Mouse (Mus musculus) stomach, embryonic 14.5 days (tissue): ENCODE results near the gene Pbld1. TPM values are rescaled to one million over a fixed set of nuclear protein-coding genes. Genes with fewer than 3 reads are reported as not detected.

Source experiments
- ATAC-seq: fragments of 200-750 bp; cut with Nextera tagmentation; 2 replicates; pipeline ENCODE4 v1.8.0; 2017; ENCODE audit warnings: low read depth, moderate TSS enrichment; ENCODE audit not compliant: insufficient number of reproducible peaks, insufficient read depth, low FRiP score
- H3K27ac ChIP-seq: fragments of 300-500 bp; sonication (generic); 2 replicates; pipeline ENCODE4 v1.5.1; 2014; ENCODE audit warnings: mild to moderate bottlenecking, low read length, moderate library complexity, mixed read lengths
- H3K27me3 ChIP-seq: fragments of 300-500 bp; sonication (generic); 2 replicates; pipeline ENCODE4 v1.6.1; 2014; ENCODE audit warnings: low read length, control low read depth, mixed read lengths; ENCODE audit not compliant: control insufficient read depth, insufficient read depth
- H3K36me3 ChIP-seq: fragments of 300-500 bp; sonication (generic); 2 replicates; pipeline ENCODE4 v1.6.1; 2014; ENCODE audit warnings: mild to moderate bottlenecking, control low read depth, low read length, moderate library complexity, mixed read lengths; ENCODE audit not compliant: control insufficient read depth, insufficient read depth
- H3K4me1 ChIP-seq: fragments of 300-500 bp; sonication (generic); 2 replicates; pipeline ENCODE4 v1.6.1; 2014; ENCODE audit warnings: low read length, control low read depth, mixed read lengths; ENCODE audit not compliant: control insufficient read depth, insufficient read depth
- H3K4me2 ChIP-seq: fragments of 300-500 bp; sonication (generic); replicated peaks from 2 replicates; pipeline ENCODE4 v1.6.1; 2014; ENCODE audit warnings: low read depth, low read length, control low read depth
- H3K4me3 ChIP-seq: fragments of 300-500 bp; sonication (generic); 2 replicates; pipeline ENCODE4 v1.5.1; 2014; ENCODE audit warnings: low read depth, low read length, control low read depth
- H3K9ac ChIP-seq: fragments of 300-500 bp; sonication (generic); replicated peaks from 2 replicates; pipeline ENCODE4 v1.6.1; 2014; ENCODE audit warnings: low read depth, mild to moderate bottlenecking, control low read depth, low read length, moderate library complexity, mixed read lengths
- H3K9me3 ChIP-seq: fragments of 300-500 bp; sonication (generic); 2 replicates; pipeline ENCODE4 v1.6.1; 2016; ENCODE audit warnings: low read depth, low read length, control low read depth; ENCODE audit not compliant: control insufficient read depth
- WGBS: fragments of 180-500 bp; shearing (Covaris S2); extraction: QIAGEN DNeasy Blood & Tissue Kit; methylation state at CpG from one replicate; pipeline ENCODE4 v1.1.7; 2014; 5-methylcytosine and 5-hydroxymethylcytosine counted together
- polyA plus RNA-seq: library from polyadenylated mRNA; unstranded; fragments of >200 nt; fragmentation: Nextera tagmentation; extraction: Ambion mirVana; gene quantifications from 2 replicates; pipeline ENCODE4 v1.2.1, GENCODE M21; 2014

Pbld1 gene
- polyA plus RNA-seq, 1 experiment from 2014 or later, result 1.5 TPM

GRCm38 (mm10) chr10:63027376-63028161, 32.4 kb upstream of the Pbld1 start:
- H3K4me2 ChIP-seq, result no peak overlapping the region
- ATAC-seq, result no peak
- no peaks in the 10 kb centered on the region for H3K27me3 ChIP-seq

GRCm38 (mm10) chr10:63028396-63028795, 31.6 kb upstream of the Pbld1 start:
- no peaks in the 10 kb centered on the region for H3K27me3 ChIP-seq
- WGBS, result 88% methylated on average over 4 of the region's 4 CpGs
- H3K4me3 ChIP-seq, result no peak overlapping the region
- no peak overlapping the region for H3K9ac ChIP-seq
- H3K27ac ChIP-seq, result no peak overlapping the region
- H3K4me1 ChIP-seq, result peaks cover 2% of the 10 kb centered on the region; the same call in 1 of the 2 replicates
- no peak for ATAC-seq
- no peaks in the 10 kb centered on the region for H3K36me3 ChIP-seq
- no peaks in the 10 kb centered on the region for H3K9me3 ChIP-seq
- no peak overlapping the region for H3K4me2 ChIP-seq

More at GRCm38 (mm10) chr10:63027376-63028161, 32.4 kb upstream of the Pbld1 start:
- no peak overlapping the region for H3K4me3 ChIP-seq
- H3K36me3 ChIP-seq, result no peaks in the 10 kb centered on the region
- H3K9ac ChIP-seq, result no peak overlapping the region
- 93% methylated on average over 10 of the region's 10 CpGs for WGBS
- no peak overlapping the region for H3K27ac ChIP-seq
- no peaks in the 10 kb centered on the region for H3K9me3 ChIP-seq
- peaks cover 2% of the 10 kb centered on the region; the same call in 1 of the 2 replicates for H3K4me1 ChIP-seq

- Histone ChIP-seq H3K9me3 (no peaks in the 10 kb centered on the region), H3K4me3 (no peak overlapping the region), H3K36me3 (no peaks in the 10 kb centered on the region), H3K9ac (no peak overlapping the region), H3K4me2 (no peak overlapping the region), H3K27me3 (no peaks in the 10 kb centered on the region), H3K27ac (no peak overlapping the region), H3K4me1 (no peaks in the 10 kb centered on the region)
- no peak for ATAC-seq
- 63% methylated on average over 3 of the region's 3 CpGs for whole genome bisulfite sequencing
Measured at GRCm38 (mm10) chr10:63032267-63032666, 27.7 kb upstream of the Pbld1 start.

- no peak overlapping the region for H3K9ac ChIP-seq
- no peaks in the 10 kb centered on the region for H3K9me3 ChIP-seq
- no peaks in the 10 kb centered on the region for H3K36me3 ChIP-seq
- H3K27ac ChIP-seq, result no peak overlapping the region
- 70% methylated on average over 3 of the region's 3 CpGs for WGBS
- H3K4me1 ChIP-seq, result no peaks in the 10 kb centered on the region
- H3K4me2 ChIP-seq, result no peak overlapping the region
- no peaks in the 10 kb centered on the region for H3K27me3 ChIP-seq
- no peak for ATAC-seq
- H3K4me3 ChIP-seq, result no peak overlapping the region
Measured at GRCm38 (mm10) chr10:63032956-63033355, 27.0 kb upstream of the Pbld1 start.

GRCm38 (mm10) chr10:63038571-63039320, 21.2 kb upstream of the Pbld1 start:
- Histone ChIP-seq H3K27ac (no peak overlapping the region), H3K36me3 (no peaks in the 10 kb centered on the region), H3K4me3 (no peak overlapping the region), H3K9ac (no peak overlapping the region), H3K4me2 (no peak overlapping the region), H3K9me3 (no peaks in the 10 kb centered on the region), H3K27me3 (no peaks in the 10 kb centered on the region), H3K4me1 (no peaks in the 10 kb centered on the region)
- ATAC-seq, result 0 out of 2 replicates have a peak, but pooled peaks have one; percentile 37
- WGBS, result 58% methylated on average over 14 of the region's 14 CpGs

- no peak overlapping the region for H3K4me3 ChIP-seq
- H3K4me1 ChIP-seq, result no peaks in the 10 kb centered on the region
- ATAC-seq, result no peak
- no peaks in the 10 kb centered on the region for H3K9me3 ChIP-seq
- H3K27ac ChIP-seq, result no peak overlapping the region
- 80% methylated on average over 5 of the region's 5 CpGs for WGBS
- no peaks in the 10 kb centered on the region for H3K27me3 ChIP-seq
- H3K9ac ChIP-seq, result no peak overlapping the region
- H3K4me2 ChIP-seq, result no peak overlapping the region
- H3K36me3 ChIP-seq, result no peaks in the 10 kb centered on the region
Measured at GRCm38 (mm10) chr10:63039867-63040628, 19.9 kb upstream of the Pbld1 start.

- no peak overlapping the region for H3K4me3 ChIP-seq
- no peaks in the 10 kb centered on the region for H3K36me3 ChIP-seq
- H3K9me3 ChIP-seq, result no peaks in the 10 kb centered on the region
- no peaks in the 10 kb centered on the region for H3K27me3 ChIP-seq
- no peak overlapping the region for H3K9ac ChIP-seq
- no peak overlapping the region for H3K27ac ChIP-seq
- no peak for ATAC-seq
- 60% methylated on average over 3 of the region's 3 CpGs for WGBS
- no peaks in the 10 kb centered on the region for H3K4me1 ChIP-seq
- H3K4me2 ChIP-seq, result no peak overlapping the region
Measured at GRCm38 (mm10) chr10:63043154-63043553, 16.8 kb upstream of the Pbld1 start.

GRCm38 (mm10) chr10:63047751-63048150, 12.2 kb upstream of the Pbld1 start:
- 87% methylated on average over 8 of the region's 8 CpGs for WGBS
- H3K4me2 ChIP-seq, result no peak overlapping the region
- H3K4me3 ChIP-seq, result no peak overlapping the region
- no peaks in the 10 kb centered on the region for H3K4me1 ChIP-seq
- H3K27ac ChIP-seq, result no peak overlapping the region
- no peaks in the 10 kb centered on the region for H3K9me3 ChIP-seq
- H3K9ac ChIP-seq, result no peak overlapping the region
- H3K27me3 ChIP-seq, result no peaks in the 10 kb centered on the region
- no peak for ATAC-seq
- no peaks in the 10 kb centered on the region for H3K36me3 ChIP-seq
